Mouse (Mus musculus): ENCODE data around the gene Poc1a. TPM values are rescaled to one million over a fixed set of nuclear protein-coding genes. Genes with fewer than 3 reads are reported as not detected.
A peak's percentile ranks its signal among the peaks of the same experiment; 100 is the strongest.

Gene Poc1a
- polyA plus RNA-seq, 1 experiment from 2014 or later, result 32.5 TPM

DNA sequence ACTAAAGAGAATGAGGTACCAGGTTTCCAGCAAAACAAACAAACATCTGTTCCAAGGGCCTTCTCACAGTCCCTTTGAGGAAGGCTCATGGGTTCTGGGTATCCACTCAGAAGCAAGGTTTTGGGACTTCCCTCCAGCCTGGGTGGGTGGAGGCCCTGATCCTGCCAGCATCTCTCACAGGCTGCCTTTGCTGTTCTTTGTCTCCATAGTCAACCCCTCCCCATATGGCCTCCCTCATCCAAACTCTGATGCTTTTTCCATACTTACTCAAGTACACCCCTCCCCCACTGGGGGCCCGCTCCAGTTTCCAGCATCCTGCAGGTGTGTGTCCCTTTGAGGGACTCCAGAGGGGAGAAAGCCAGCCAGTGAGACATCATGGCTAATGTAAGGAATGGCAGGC is 85.3 kb downstream of the Poc1a start:
- 52% methylated on average over 1 of the region's 1 CpGs for WGBS
- Histone ChIP-seq H3K27me3 (ENCODE audit: control insufficient read depth, insufficient read depth, low read length) (no peaks in the 10 kb centered on the region), H3K27ac (ENCODE audit: low read depth, low read length) (no peak overlapping the region), H3K9me3 (ENCODE audit: control insufficient read depth, low read length) (no peaks in the 10 kb centered on the region), H3K4me3 (ENCODE audit: low read depth, low read length) (no peak overlapping the region), H3K36me3 (ENCODE audit: control insufficient read depth, insufficient read depth, low read length) (no peaks in the 10 kb centered on the region), H3K9ac (ENCODE audit: low read length) (no peak overlapping the region), H3K4me2 (ENCODE audit: low read depth, low read length, severe bottlenecking) (no peak overlapping the region), H3K4me1 (replicated peaks; ENCODE audit: control insufficient read depth, insufficient read depth, low read length) (peaks cover 9% of the 10 kb centered on the region)
- no peak for DNase-seq (ENCODE audit: low spot score)
- no peak for ATAC-seq (replicated peaks; ENCODE audit: low FRiP score)

DNA sequence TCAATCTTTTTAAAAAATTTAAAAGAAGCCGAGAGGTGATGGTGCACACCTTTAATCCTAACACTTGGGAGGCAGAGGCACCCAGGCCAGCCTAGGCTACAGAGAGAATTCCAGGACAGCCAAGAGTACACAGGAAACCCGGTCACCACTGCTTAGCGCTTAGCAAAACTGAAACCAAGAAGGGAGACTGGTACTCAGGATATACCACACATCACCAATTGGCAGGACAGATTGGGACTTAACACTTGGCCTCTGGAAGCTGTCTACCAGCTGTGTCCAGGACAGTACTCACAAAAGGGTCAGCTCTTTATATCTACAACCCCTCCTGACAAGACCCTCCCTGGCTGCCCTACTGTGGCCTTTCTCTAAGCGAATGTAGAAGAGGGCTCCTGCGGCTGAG is 86.1 kb downstream of the Poc1a start:
- no peaks in the 10 kb centered on the region for H3K9me3 ChIP-seq (ENCODE audit: control insufficient read depth, low read length)
- H3K4me2 ChIP-seq (ENCODE audit: low read depth, low read length, severe bottlenecking), result peak overlapping the region; percentile 98
- peaks cover 9% of the 10 kb centered on the region for H3K4me1 ChIP-seq (replicated peaks; ENCODE audit: control insufficient read depth, insufficient read depth, low read length)
- H3K4me3 ChIP-seq (ENCODE audit: low read depth, low read length), result peak overlapping the region; percentile 86
- WGBS, result 20% methylated on average over 5 of the region's 5 CpGs
- peak overlapping the region; percentile 54 for H3K9ac ChIP-seq (ENCODE audit: low read length)
- ATAC-seq (replicated peaks; ENCODE audit: low FRiP score) (no peak), DNase-seq (ENCODE audit: low spot score) (no peak)
- H3K27me3 ChIP-seq (ENCODE audit: control insufficient read depth, insufficient read depth, low read length), result no peaks in the 10 kb centered on the region
- peak overlapping the region; percentile 32; the same call in 1 of the 2 replicates for H3K27ac ChIP-seq (ENCODE audit: low read depth, low read length)
- no peaks in the 10 kb centered on the region for H3K36me3 ChIP-seq (ENCODE audit: control insufficient read depth, insufficient read depth, low read length)

DNA sequence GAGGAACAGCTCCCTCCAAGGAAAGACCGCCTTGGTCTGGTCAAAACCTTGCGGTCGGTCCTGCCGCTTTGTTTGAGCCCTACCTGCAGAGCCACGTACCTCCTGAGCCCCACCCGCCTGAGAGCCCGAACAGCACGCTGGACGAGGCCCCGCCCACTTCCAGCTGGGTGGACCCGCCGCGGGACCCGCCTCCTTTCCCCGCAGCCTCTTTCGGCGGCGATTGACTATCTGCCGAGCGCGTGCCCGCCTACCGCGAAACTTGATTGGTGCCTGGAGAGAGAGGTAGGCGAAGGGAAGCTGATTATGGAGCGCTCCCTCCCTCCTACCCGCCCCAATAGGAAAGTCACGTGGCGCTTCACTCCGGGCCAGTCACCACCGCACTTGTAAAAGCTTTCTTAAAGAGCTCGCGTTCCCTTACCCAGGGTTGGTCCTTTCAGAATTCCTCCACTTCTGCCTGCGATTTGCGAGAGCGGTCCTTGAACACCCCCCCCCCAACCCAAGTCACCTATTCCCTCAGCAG is 86.8 kb downstream of the Poc1a start:
- peak overlapping the region; percentile 86 for H3K4me3 ChIP-seq (ENCODE audit: low read depth, low read length)
- peak; percentile 92 for ATAC-seq (replicated peaks; ENCODE audit: low FRiP score)
- H3K36me3 ChIP-seq (ENCODE audit: control insufficient read depth, insufficient read depth, low read length), result peaks cover 3% of the 10 kb centered on the region; the same call in 1 of the 2 replicates
- peak; percentile 99 for DNase-seq (ENCODE audit: low spot score)
- no peaks in the 10 kb centered on the region for H3K9me3 ChIP-seq (ENCODE audit: control insufficient read depth, low read length)
- 1% methylated on average over 36 of the region's 36 CpGs for WGBS
- no peaks in the 10 kb centered on the region for H3K27me3 ChIP-seq (ENCODE audit: control insufficient read depth, insufficient read depth, low read length)
- peak overlapping the region; percentile 91 for H3K27ac ChIP-seq (ENCODE audit: low read depth, low read length)
- H3K4me1 ChIP-seq (replicated peaks; ENCODE audit: control insufficient read depth, insufficient read depth, low read length), result peaks cover 9% of the 10 kb centered on the region
- H3K9ac ChIP-seq (ENCODE audit: low read length), result peak overlapping the region; percentile 92
- H3K4me2 ChIP-seq (ENCODE audit: low read depth, low read length, severe bottlenecking), result peak overlapping the region; percentile 98

DNA sequence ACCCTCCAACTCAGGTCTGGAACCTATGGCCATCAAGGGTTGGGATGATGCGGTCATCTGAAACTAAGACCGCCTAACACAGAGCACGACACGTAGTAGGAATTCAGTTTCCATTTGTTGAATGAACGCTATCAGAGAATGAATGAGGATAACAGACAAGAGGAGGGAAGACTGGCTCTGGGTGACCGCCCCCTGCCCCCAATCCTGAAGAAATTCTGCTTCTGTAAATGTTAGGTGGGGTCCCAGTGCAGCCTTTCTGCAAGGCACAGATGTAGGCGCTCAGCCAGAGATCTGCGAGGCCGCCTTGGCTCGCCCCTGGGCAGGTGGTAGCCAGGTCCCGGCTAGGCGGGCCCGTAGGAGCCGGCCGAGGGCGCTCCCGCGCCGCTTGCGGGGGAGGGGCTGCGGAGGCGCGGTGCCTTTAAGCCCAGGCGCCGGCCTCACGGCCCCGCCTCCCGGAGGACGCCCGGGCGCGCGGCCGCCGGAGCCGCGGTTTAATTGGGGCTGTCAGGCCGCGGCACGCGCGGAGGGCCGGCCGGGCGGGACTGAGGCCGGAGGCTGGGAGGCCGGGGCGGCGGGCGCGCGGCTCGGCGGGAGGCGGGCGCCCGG is 87.4 kb downstream of the Poc1a start, which contains the start of gene Dusp7:
Dusp7 (plus strand) TSS at position 521 of the 606 bp plus-strand sequence.
- WGBS, result under 1% methylated on average over 54 of the region's 57 CpGs
- ATAC-seq (replicated peaks; ENCODE audit: low FRiP score), result peak; percentile 85
- Histone ChIP-seq H3K4me3 (ENCODE audit: low read depth, low read length) (peak within 1 kb of the TSS; percentile 86), H3K4me1 (replicated peaks; ENCODE audit: control insufficient read depth, insufficient read depth, low read length) (peaks cover 9% of the 10 kb centered on the region), H3K4me2 (ENCODE audit: low read depth, low read length, severe bottlenecking) (peak within 1 kb of the TSS; percentile 98), H3K27ac (ENCODE audit: low read depth, low read length) (peak within 1 kb of the TSS; percentile 91), H3K9ac (ENCODE audit: low read length) (peak within 1 kb of the TSS; percentile 92), H3K27me3 (ENCODE audit: control insufficient read depth, insufficient read depth, low read length) (no peaks in the 10 kb centered on the region), H3K36me3 (ENCODE audit: control insufficient read depth, insufficient read depth, low read length) (peaks cover 3% of the 10 kb centered on the region; the same call in 1 of the 2 replicates), H3K9me3 (ENCODE audit: control insufficient read depth, low read length) (no peaks in the 10 kb centered on the region)
- DNase-seq (ENCODE audit: low spot score), result peak; percentile 91

DNA sequence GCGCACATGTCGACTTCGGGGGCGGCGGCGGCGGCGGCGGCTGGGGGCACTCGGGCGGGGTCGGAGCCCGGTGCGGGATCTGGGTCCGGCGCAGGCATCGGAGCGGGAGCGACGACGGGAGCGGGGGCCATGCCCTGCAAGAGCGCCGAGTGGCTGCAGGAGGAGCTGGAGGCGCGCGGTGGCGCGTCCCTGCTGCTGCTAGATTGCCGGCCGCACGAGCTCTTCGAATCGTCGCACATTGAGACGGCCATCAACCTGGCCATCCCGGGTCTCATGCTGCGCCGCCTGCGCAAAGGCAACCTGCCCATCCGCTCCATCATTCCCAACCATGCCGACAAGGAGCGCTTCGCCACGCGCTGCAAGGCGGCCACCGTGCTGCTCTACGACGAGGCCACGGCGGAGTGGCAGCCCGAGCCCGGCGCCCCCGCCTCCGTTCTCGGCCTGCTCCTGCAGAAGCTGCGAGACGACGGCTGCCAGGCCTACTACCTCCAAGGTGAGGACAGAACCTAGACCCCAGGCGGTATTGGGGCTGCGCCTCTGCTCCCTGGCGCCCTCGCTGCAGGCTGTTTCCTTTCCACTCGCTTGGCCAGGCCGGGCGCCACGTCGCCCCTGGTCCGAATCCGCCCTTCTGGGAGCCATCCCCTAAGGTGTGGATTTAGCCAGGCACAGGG is 88.1 kb downstream of the Poc1a start:
- Histone ChIP-seq H3K9ac (ENCODE audit: low read length) (peak overlapping the region; percentile 92), H3K27me3 (ENCODE audit: control insufficient read depth, insufficient read depth, low read length) (no peaks in the 10 kb centered on the region), H3K36me3 (ENCODE audit: control insufficient read depth, insufficient read depth, low read length) (peaks cover 5% of the 10 kb centered on the region; the same call in 1 of the 2 replicates), H3K4me2 (ENCODE audit: low read depth, low read length, severe bottlenecking) (peak overlapping the region; percentile 98), H3K4me1 (replicated peaks; ENCODE audit: control insufficient read depth, insufficient read depth, low read length) (peaks cover 9% of the 10 kb centered on the region), H3K9me3 (ENCODE audit: control insufficient read depth, low read length) (no peaks in the 10 kb centered on the region), H3K27ac (ENCODE audit: low read depth, low read length) (peak overlapping the region; percentile 91), H3K4me3 (ENCODE audit: low read depth, low read length) (peak overlapping the region; percentile 86)
- DNase-seq (ENCODE audit: low spot score) (peak; percentile 85), ATAC-seq (replicated peaks; ENCODE audit: low FRiP score) (peak; percentile 7)
- whole genome bisulfite sequencing, result under 1% methylated on average over 69 of the region's 72 CpGs

DNA sequence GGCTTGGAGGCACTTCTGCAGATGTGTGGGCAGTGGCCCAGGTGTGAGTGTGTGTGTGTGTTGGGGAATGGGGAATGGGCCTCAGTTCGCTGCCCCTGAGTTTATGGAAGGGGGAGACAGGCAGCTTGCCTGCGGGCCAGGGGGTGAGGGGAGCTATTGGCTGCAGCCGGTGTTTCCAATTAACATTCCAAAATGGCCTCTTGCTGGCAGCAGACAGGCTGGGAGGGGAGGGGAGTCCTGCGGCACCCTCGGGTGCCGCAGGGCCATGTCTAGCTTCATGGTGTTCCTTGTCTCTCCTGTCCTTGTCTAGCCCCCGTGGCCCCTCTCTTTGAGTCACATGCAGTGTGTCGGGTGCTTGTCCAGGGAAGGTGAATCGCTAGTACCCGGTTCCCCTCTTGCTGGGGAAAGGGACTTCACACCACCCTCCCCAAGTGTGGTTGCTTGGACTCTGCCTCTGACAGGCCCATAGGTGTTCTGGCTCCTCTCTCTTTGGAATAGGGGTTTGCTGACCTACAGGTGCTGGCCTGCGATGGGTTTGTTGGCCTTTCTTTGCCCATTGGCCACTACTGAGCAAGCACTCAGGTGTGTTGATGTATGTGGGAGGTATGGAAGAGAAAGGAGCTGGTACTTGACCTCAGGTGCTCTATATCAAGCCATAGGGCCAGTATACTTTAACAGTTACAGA is 89.1 kb downstream of the Poc1a start:
- no peak overlapping the region for H3K27ac ChIP-seq (ENCODE audit: low read depth, low read length)
- peak overlapping the region; percentile 86 for H3K4me3 ChIP-seq (ENCODE audit: low read depth, low read length)
- H3K27me3 ChIP-seq (ENCODE audit: control insufficient read depth, insufficient read depth, low read length), result no peaks in the 10 kb centered on the region
- peaks cover 9% of the 10 kb centered on the region for H3K4me1 ChIP-seq (replicated peaks; ENCODE audit: control insufficient read depth, insufficient read depth, low read length)
- no peak for ATAC-seq (replicated peaks; ENCODE audit: low FRiP score)
- H3K36me3 ChIP-seq (ENCODE audit: control insufficient read depth, insufficient read depth, low read length), result peaks cover 5% of the 10 kb centered on the region; the same call in 1 of the 2 replicates
- H3K9ac ChIP-seq (ENCODE audit: low read length), result peak overlapping the region; percentile 92
- no peak for DNase-seq (ENCODE audit: low spot score)
- peak overlapping the region; percentile 98 for H3K4me2 ChIP-seq (ENCODE audit: low read depth, low read length, severe bottlenecking)
- WGBS, result 6% methylated on average over 11 of the region's 11 CpGs
- H3K9me3 ChIP-seq (ENCODE audit: control insufficient read depth, low read length), result no peaks in the 10 kb centered on the region

DNA sequence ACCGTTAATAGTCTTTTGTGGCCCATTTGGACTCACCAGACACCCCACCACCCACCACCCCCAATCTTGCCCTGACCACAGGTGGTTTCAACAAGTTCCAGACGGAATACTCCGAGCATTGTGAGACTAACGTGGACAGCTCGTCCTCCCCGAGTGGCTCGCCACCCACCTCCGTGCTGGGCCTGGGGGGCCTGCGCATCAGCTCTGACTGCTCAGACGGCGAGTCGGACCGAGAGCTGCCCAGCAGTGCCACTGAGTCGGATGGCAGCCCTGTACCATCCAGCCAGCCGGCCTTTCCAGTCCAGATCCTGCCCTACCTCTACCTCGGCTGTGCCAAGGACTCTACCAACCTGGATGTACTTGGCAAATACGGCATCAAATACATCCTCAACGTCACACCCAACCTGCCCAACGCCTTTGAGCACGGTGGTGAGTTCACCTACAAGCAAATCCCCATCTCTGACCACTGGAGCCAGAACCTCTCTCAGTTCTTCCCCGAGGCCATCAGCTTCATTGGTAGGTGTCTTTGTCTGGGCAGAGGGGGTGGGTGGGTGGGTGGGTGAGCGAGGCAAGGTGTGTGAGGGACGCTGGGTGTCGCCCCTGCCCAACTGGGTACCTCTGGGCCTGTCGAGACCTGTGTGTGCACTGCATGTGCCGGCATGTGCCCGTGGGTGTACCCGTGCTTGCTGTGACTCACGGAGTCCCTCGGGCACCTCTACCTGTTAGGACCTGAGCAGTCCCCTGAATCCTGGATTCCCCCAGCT is 89.9 kb downstream of the Poc1a start:
- H3K27me3 ChIP-seq (ENCODE audit: control insufficient read depth, insufficient read depth, low read length), result no peaks in the 10 kb centered on the region
- H3K4me3 ChIP-seq (ENCODE audit: low read depth, low read length), result peak overlapping the region; percentile 86
- no peak overlapping the region for H3K27ac ChIP-seq (ENCODE audit: low read depth, low read length)
- no peaks in the 10 kb centered on the region for H3K9me3 ChIP-seq (ENCODE audit: control insufficient read depth, low read length)
- WGBS, result 82% methylated on average over 30 of the region's 30 CpGs
- H3K9ac ChIP-seq (ENCODE audit: low read length), result no peak overlapping the region; the same call in 1 of the 2 replicates
- H3K4me1 ChIP-seq (replicated peaks; ENCODE audit: control insufficient read depth, insufficient read depth, low read length), result peaks cover 9% of the 10 kb centered on the region
- peaks cover 5% of the 10 kb centered on the region; the same call in 1 of the 2 replicates for H3K36me3 ChIP-seq (ENCODE audit: control insufficient read depth, insufficient read depth, low read length)
- no peak for DNase-seq (ENCODE audit: low spot score)
- no peak for ATAC-seq (replicated peaks; ENCODE audit: low FRiP score)
- peak overlapping the region; percentile 98 for H3K4me2 ChIP-seq (ENCODE audit: low read depth, low read length, severe bottlenecking)

DNA sequence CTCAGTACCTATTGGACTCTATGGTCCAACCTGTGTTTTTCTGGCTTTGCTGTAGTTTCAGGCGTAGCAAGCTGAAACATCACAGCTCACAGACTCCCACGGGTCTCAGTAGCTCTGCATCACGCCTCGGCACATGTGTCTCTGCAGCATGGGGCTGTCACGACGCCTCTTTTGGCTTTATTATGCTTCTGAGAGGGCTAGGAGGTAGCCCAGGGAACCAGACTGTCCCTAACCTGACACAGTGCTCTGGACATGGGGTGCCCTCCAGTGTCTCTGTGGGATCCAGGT is 90.5 kb downstream of the Poc1a start:
- no peak for DNase-seq (ENCODE audit: low spot score)
- no peaks in the 10 kb centered on the region for H3K9me3 ChIP-seq (ENCODE audit: control insufficient read depth, low read length)
- H3K36me3 ChIP-seq (ENCODE audit: control insufficient read depth, insufficient read depth, low read length), result peaks cover 5% of the 10 kb centered on the region; the same call in 1 of the 2 replicates
- H3K4me3 ChIP-seq (ENCODE audit: low read depth, low read length), result no peak overlapping the region
- no peak overlapping the region for H3K27ac ChIP-seq (ENCODE audit: low read depth, low read length)
- H3K4me2 ChIP-seq (ENCODE audit: low read depth, low read length, severe bottlenecking), result no peak overlapping the region
- peaks cover 8% of the 10 kb centered on the region for H3K4me1 ChIP-seq (replicated peaks; ENCODE audit: control insufficient read depth, insufficient read depth, low read length)
- H3K9ac ChIP-seq (ENCODE audit: low read length), result no peak overlapping the region
- WGBS, result 71% methylated on average over 6 of the region's 6 CpGs
- no peaks in the 10 kb centered on the region for H3K27me3 ChIP-seq (ENCODE audit: control insufficient read depth, insufficient read depth, low read length)
- ATAC-seq (replicated peaks; ENCODE audit: low FRiP score), result no peak

Data from forebrain, embryonic 11.5 days (tissue).